Mouse (Mus musculus) testis, adult 2 months (tissue): ENCODE measurements around the gene Hipk1.

Source experiments
- CTCF ChIP-seq: fragments of 200-500 bp; IDR thresholded peaks from 2 replicates; pipeline ENCODE4 v1.5.1; 2012; ENCODE audit warnings: low read depth, mild to moderate bottlenecking, inconsistent platforms, low read length, moderate library complexity; ENCODE audit not compliant: control insufficient read depth, insufficient read depth, insufficient replicate concordance
- POLR2A ChIP-seq: fragments of 200-500 bp; IDR thresholded peaks from 2 replicates; pipeline ENCODE4 v1.6.1; 2012; ENCODE audit warnings: low read depth, mild to moderate bottlenecking, inconsistent platforms, low read length, moderate library complexity; ENCODE audit not compliant: control insufficient read depth

DNA sequence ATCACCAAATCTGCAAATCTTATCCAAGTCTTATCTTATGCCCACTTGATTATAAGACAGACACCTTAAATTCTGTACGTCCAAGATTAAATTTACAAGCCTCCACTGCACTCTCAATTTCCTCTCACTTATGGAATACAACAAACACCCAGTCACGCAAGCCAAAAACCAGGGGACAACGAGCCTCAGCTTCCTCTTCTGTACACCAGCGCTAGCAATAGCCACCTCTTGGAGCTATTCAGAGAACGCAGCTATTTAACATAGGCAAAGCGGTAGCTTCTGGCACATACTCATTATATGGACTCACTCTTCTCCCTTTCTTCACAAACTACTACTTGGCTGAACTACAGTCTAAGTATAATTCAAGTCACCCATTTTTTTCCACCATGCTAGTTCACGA is 12.2 kb downstream of the Hipk1 start:
- TF ChIP-seq POLR2A: no peak
- no peak for TF ChIP-seq CTCF
